Mouse (Mus musculus): ENCODE data around the gene Qser1. TPM values are rescaled to one million over a fixed set of nuclear protein-coding genes. Genes with fewer than 3 reads are reported as not detected.
"Not testable (repeated sequence)": the region's sequence is repeated elsewhere in the genome, so short reads cannot be mapped to it uniquely, and the experiment has no call there.

The Qser1 gene
- total RNA-seq, 2 experiments from 2014 or later: 8.8 to 9.4 TPM

DNA sequence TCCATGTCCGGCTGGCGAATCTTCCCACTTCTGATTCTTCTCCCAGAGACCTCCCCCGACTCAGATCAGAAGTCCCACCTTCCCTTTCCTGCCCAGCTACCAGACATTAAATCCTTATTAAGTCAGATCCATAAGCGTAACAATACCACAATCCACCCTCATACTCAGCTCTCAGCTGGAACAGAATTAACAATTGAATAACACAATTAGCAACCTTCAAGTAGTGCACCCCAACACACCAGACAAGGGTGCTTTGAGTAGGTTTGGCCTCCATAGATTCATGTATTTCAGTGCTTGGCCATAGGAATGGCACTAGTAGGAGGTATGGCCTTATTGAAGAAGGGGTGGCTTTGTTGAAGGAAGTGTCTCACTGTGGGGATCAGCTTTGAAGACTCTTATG, 9.6 kb upstream of the Qser1 start:
- no peak for DNase-seq (ENCODE audit: low spot score in 2 of 2)
- intact Hi-C loops (cut with DNase I): no loop called here

GRCm38 (mm10) chr2:104818763-104819162, 2.2 kb upstream of the Qser1 start:
- DNase-seq (ENCODE audit: low spot score in 2 of 2); intact Hi-C loops (cut with DNase I): not testable (repeated sequence)

DNA sequence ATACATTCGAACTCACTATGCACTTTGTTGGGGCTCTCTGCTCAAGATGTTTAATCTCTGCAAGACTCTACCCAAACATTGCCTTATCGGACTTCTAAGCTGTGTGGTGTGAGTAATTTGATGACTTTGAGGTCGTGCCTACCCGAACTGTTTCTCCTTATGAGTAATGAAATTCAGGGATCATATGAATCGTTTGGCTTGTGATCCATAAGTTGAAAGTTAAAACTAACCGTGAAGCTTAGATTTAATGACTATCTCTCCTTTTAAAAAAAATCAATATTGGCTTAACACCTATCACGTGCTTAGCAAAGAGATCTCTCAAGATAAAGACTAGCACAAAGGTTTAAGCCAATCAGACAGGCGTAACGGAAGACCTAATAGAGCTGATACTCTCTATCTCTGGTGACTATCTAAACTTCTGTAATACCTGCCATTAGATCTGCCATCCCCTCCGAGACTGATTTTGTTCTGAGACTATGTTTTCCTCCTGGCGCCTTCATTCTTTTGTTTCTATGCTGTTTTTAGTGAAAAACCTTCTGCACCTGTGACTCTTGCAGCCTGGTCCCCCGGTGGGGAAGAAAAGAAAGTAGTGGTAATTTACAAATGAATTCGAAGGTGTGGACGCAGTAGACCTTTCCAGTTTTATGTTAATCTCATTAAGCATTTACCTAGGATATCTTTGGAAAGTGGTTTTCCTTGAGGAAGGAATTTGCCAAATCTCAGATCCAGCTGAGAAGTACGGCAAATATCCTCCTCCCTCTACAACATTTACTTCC, 1.2 kb upstream of the Qser1 start:
- no peak for DNase-seq (ENCODE audit: low spot score in 2 of 2)
- intact Hi-C loops (cut with DNase I): no loop called here

GRCm38 (mm10) chr2:104816866-104817439, 393 bp upstream of the Qser1 start:
- intact Hi-C loops (cut with DNase I): no loop called here
- DNase-seq (ENCODE audit: low spot score in 2 of 2): peak; percentile 85 to 86

DNA sequence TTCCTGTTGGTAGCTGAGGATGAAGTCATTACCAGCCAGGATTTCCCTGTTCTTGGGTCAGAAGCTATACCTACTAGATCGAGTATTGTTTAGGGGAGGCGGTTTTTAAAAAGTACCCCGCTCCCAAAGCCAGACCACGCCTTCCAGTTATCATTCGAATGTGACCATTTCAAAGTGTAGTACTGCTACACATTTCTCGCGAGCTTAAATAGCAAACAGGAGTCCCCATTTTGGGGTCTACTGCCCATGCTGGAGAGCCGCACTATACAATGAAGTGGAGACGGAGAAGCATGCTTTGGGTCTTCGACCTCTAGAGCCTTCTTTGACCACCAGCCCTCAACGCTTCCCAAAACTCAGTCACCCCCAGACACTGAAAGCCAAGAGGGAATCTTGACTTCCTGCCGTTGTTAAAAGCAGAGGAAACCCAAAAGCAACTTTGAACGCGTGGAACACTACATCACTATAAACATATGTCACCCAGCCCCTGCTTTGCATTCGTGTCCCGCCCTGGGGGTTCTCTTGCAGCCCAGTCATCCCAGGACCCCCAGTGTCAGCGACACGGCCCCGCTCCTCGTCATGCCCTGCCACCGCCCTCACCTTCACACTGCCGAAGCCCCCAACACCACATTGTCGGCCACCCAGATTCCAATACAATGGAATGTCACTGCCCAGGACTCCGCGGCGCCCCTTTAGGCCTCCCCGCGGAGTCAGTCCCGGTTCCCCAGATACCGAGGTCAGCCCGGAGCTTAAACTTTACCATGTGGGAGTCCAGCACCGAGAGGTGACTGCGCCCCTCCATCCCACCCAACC, 794 bp downstream of the Qser1 start:
- intact Hi-C loops (cut with DNase I): no loop called here
- DNase-seq (ENCODE audit: low spot score in 2 of 2): peak; percentile 5 to 12

DNA sequence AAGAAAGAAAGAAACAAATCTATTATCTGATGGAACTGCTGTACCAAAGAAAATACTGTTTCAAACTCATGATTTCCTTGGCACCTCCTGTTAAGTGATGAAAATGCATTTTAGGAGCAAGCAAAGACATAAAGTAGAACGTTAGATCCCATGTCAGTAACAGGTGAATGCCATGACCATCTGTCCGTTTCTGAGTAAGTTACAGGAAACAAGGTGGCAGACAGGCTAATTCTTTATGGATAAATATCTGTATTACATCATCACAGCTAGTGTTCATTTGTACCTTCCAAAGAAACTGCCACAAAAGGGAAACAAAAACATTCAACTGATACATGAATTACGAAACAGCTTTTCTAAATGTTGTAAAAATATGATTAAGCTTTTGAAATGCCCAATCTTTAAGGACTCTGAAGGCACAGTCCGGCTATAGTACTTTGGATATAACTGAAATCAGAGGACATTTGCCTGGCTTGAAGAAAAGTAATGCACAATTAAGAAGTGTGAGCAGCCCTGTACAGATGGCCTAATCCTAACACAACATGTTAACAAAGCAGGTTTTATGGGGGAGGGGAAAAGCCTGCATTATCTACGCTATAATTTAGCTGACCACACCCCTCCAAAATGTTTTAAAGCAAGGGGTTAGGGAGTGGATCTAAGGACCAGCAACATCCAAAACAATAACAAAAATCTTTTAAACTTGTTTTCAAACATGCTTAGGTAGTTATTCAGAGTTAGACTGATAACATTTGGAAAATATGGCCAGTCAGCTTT, 2.2 kb downstream of the Qser1 start:
- intact Hi-C loops (cut with DNase I): no loop called here
- no peak for DNase-seq (ENCODE audit: low spot score in 2 of 2)

- intact Hi-C loops (cut with DNase I): no loop called here
- DNase-seq (ENCODE audit: low spot score in 2 of 2): no peak
These were observed 11.1 kb downstream of the Qser1 start for GRCm38 (mm10) chr2:104805435-104805834.

DNA sequence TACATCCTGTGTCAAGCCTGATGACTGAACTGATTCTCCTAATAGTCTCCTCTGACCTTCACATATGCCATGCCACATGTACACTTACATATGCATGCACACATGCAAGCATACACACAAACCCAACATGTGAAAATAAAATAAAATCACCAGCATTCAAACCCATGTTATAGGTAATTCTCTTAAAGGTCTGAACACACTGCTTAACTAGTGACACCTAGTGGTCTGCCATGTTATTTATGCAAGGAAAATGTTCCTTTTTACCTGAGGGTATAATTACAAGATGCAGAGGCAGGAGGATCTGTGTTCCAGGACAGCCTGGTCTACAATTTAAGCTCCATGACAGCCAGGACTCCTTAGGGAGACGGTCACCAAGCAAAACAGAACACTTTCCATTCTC, 41.8 kb downstream of the Qser1 start:
- peak; percentile 41 to 43 for DNase-seq (ENCODE audit: low spot score in 2 of 2)
- intact Hi-C loops (cut with DNase I): loop anchor here (10.0 kb wide), 1 partner anchor 330 kb away; no protein-coding TSS in a partner anchor

DNA sequence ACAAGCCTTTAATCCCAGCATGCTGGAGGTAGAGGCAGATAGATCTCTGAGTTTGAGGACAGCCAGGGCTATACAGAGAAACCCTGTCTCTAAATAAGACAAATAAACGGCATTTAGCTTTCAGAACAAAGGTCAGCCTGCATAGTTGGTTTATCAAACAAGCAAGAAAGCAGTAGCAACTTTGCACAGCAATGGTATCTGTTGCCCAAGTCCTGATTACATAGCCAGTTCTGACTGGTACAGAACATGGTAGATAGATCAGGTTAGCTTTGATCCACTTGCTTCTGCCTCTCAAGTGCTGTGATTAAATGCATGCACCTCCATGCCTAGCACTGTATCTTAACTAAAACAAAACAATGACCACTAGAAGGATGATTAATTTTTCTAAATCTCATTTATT, 47.9 kb downstream of the Qser1 start:
- no peak for DNase-seq (ENCODE audit: low spot score in 2 of 2)
- intact Hi-C loops (cut with DNase I): no loop called here

GRCm38 (mm10) chr2:104764018-104764417, 52.5 kb downstream of the Qser1 start:
- no peak for DNase-seq (ENCODE audit: low spot score in 2 of 2)
- intact Hi-C loops (cut with DNase I): no loop called here

- no peak for DNase-seq (ENCODE audit: low spot score in 2 of 2)
- intact Hi-C loops (cut with DNase I): no loop called here
These were observed 53.3 kb downstream of the Qser1 start for GRCm38 (mm10) chr2:104763134-104763703.

- no peak for DNase-seq (ENCODE audit: low spot score in 2 of 2)
- intact Hi-C loops (cut with DNase I): no loop called here
These were observed 65.9 kb downstream of the Qser1 start for GRCm38 (mm10) chr2:104750611-104751010.

- intact Hi-C loops (cut with DNase I): no loop called here
- no peak for DNase-seq (ENCODE audit: low spot score in 2 of 2)
These were observed 67.8 kb downstream of the Qser1 start for GRCm38 (mm10) chr2:104748652-104749183.

GRCm38 (mm10) chr2:104746251-104746650, 70.3 kb downstream of the Qser1 start:
- no peak for DNase-seq (ENCODE audit: low spot score in 2 of 2)
- intact Hi-C loops (cut with DNase I): no loop called here

DNA sequence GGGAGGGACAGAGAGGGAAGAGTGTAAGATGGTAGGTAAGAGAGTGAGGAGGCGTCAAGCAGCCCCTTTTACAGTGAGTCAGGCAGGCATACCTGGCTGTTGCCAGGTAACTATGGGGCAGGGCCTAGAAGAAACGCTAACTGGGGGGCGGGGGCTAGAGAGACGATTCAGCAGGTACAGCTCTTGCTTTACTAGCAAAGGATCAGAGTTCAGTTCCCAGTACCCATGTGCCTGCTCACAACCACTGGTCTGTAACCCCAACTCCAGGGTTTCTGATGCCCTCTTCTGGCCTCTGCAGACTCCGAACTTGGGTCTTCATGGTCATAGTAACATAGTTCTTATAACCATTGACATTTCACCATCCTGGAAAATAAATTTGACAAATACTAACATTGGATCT, 72.6 kb downstream of the Qser1 start:
- intact Hi-C loops (cut with DNase I): loop anchor here (5.0 kb wide), 1 partner anchor 57 kb away; no protein-coding TSS in a partner anchor
- DNase-seq (ENCODE audit: low spot score in 2 of 2): no peak

DNA sequence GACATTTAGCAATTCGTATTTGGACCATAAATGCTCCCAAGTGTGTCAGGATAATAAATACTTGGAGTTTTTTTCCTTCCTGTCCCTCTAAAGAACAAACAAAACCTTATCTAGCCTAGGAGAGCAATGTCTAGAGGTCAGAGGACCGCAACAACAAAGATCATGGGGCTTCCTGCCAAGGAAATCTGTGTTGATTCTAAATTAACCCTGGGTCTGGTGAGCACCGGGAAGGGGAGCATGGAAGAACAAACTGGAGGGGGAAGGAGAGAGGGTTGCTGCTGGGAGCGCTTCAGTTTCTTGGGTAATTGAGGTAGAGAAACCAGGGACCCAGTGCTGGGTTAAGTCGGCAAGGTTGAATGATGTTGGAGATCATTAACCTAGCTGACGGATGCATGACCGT, 73.4 kb downstream of the Qser1 start:
- DNase-seq (ENCODE audit: low spot score in 2 of 2): no peak
- intact Hi-C loops (cut with DNase I): loop anchor here (5.0 kb wide), 1 partner anchor 56 kb away; no protein-coding TSS in a partner anchor

GRCm38 (mm10) chr2:104742741-104743064, 73.9 kb downstream of the Qser1 start, which contains the start of gene Depdc7:
TSS of gene Depdc7 (minus strand) at chr2:104742878.
- peak; percentile 73 to 83 for DNase-seq (ENCODE audit: low spot score in 2 of 2)
- intact Hi-C loops (cut with DNase I): loop anchor here (5.0 kb wide), 1 partner anchor 55 kb away; no protein-coding TSS in a partner anchor

- DNase-seq (ENCODE audit: low spot score in 2 of 2): no peak
- intact Hi-C loops (cut with DNase I): loop anchor here (5.0 kb wide), 1 partner anchor 55 kb away; no protein-coding TSS in a partner anchor
These were observed 74.4 kb downstream of the Qser1 start for GRCm38 (mm10) chr2:104741896-104742740.

Measured in left cerebral cortex, postnatal 14 days (tissue).